Mouse (Mus musculus): Measurements from ENCODE around the gene Rhbdd3. TPM values are rescaled to one million over a fixed set of nuclear protein-coding genes. Genes with fewer than 3 reads are reported as not detected.

The Rhbdd3 gene
- polyA plus RNA-seq, 1 experiment from 2014 or later = 19.6 TPM

DNA sequence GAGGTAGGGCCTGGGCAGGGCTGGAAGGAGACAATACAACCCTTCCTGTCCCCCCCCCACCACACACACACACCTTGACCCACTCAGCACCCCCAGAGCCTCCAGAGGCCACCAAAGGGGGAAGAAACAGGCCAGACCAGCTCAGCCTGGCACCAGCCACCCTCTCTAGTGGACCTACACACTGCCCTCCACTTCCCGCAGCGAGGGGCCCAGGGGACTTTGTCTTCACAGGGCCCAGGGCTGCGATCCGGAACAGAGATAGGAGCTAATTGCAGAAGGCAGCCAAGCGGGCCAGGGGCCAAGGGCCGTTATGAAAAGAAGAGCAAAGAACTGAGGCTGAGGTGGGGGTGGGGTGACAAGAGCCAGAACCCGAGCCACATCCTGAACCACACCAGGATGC, 50.5 kb downstream of the Rhbdd3 start:
- 29% methylated on average over 7 of the region's 7 CpGs for WGBS
- no peaks in the 10 kb centered on the region for H3K9me3 ChIP-seq (ENCODE audit: control insufficient read depth, low read length)
- peaks cover 9% of the 10 kb centered on the region for H3K4me1 ChIP-seq (replicated peaks; ENCODE audit: control insufficient read depth, insufficient read depth)
- TF ChIP-seq EP300 (optimal IDR thresholded peaks at IDR 0.05) (no peak), CTCF (IDR thresholded peaks at IDR 0.05; ENCODE audit: low read depth) (no peak)
- peak overlapping the region; percentile 38; the same call in 1 of the 2 replicates for H3K9ac ChIP-seq (ENCODE audit: low read length)
- H3K36me3 ChIP-seq (ENCODE audit: control insufficient read depth, insufficient read depth, low read length) = no peaks in the 10 kb centered on the region
- no peak for DNase-seq (ENCODE audit: low spot score)
- peak; percentile 22; the same call in 1 of the 2 replicates for ATAC-seq (ENCODE audit: low FRiP score, low TSS enrichment)
- H3K4me2 ChIP-seq (replicated peaks; ENCODE audit: low read depth) = peak overlapping the region; percentile 25; the same call in 1 of the 2 replicates
- H3K4me3 ChIP-seq (ENCODE audit: low read depth, low read length) = no peak overlapping the region
- H3K27ac ChIP-seq (replicated peaks) = no peak overlapping the region
- H3K27me3 ChIP-seq (ENCODE audit: control insufficient read depth, insufficient read depth, low read length) = no peaks in the 10 kb centered on the region

DNA sequence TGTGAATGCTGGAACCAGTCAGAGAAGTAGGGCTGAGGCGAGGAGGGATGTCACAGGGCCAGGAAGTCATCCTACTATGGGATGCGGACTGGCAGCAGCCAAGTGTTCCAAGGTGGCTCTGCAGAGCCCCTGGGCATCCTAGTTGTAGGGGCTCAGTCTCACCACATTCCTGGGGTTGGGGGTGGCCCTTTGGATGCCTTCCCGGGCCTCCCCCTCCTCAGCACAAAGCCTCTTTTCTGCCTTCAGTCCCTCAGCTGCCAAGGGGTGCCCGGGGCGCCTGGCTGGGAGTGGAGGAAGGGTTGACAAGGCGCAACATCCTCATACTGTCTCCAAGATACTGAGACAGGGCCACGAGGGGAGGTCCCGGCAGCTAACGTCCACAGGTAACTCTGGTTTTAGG, 51.2 kb downstream of the Rhbdd3 start:
- Histone ChIP-seq H3K4me2 (replicated peaks; ENCODE audit: low read depth) (peak overlapping the region; percentile 25; the same call in 1 of the 2 replicates), H3K9me3 (ENCODE audit: control insufficient read depth, low read length) (no peaks in the 10 kb centered on the region), H3K9ac (ENCODE audit: low read length) (no peak overlapping the region), H3K4me3 (ENCODE audit: low read depth, low read length) (no peak overlapping the region), H3K4me1 (replicated peaks; ENCODE audit: control insufficient read depth, insufficient read depth) (peaks cover 9% of the 10 kb centered on the region), H3K27me3 (ENCODE audit: control insufficient read depth, insufficient read depth, low read length) (no peaks in the 10 kb centered on the region), H3K27ac (replicated peaks) (no peak overlapping the region), H3K36me3 (ENCODE audit: control insufficient read depth, insufficient read depth, low read length) (no peaks in the 10 kb centered on the region)
- no peak for DNase-seq (ENCODE audit: low spot score)
- ATAC-seq (ENCODE audit: low FRiP score, low TSS enrichment) = no peak
- 70% methylated on average over 9 of the region's 9 CpGs for WGBS
- no peak for TF ChIP-seq EP300 (optimal IDR thresholded peaks at IDR 0.05)
- no peak for TF ChIP-seq CTCF (IDR thresholded peaks at IDR 0.05; ENCODE audit: low read depth)

DNA sequence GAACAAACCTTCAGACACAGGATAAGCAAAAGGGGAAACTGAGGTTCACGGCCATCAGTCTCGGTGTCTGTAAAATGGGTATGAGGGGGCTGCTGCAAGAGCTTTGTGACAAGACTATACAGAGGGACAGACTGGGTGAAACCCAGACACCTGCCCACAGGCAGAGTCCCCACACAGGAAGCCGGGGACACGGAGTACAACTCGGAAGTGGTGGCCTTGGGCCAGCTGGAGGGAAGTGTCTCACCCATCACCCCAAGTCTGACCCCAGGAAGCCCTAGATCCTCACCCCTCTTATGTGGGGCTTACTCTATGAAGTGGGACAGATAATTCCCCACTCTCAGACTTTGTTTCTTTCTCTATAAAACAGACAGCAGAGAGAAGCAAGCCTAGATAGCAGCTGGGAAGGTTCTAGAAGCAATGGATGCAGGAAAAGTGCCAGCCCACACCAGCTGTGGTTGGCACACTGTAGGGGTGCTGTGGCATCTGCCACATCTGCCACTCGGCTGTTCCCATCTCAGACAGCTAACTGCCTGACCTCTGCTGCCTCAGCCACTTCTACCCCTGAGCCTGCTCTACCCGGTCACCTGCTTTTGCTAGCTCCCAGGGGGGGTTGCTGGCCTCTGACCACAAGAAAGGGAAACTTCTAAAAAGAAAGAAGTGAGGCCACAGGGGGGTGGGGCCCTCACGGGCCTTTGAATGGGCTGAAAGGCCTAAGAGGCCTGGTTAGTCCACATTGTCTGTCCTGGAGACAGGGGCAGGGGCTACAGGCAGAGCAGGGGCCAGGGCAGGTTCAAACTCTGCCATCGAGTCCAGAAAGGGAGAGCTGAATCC, 51.9 kb downstream of the Rhbdd3 start:
- 66% methylated on average over 9 of the region's 9 CpGs for WGBS
- H3K27ac ChIP-seq (replicated peaks) = no peak overlapping the region
- DNase-seq (ENCODE audit: low spot score) = no peak
- no peaks in the 10 kb centered on the region for H3K9me3 ChIP-seq (ENCODE audit: control insufficient read depth, low read length)
- peak overlapping the region; percentile 89 for H3K4me2 ChIP-seq (replicated peaks; ENCODE audit: low read depth)
- no peak for ATAC-seq (ENCODE audit: low FRiP score, low TSS enrichment)
- H3K27me3 ChIP-seq (ENCODE audit: control insufficient read depth, insufficient read depth, low read length) = no peaks in the 10 kb centered on the region
- peaks cover 11% of the 10 kb centered on the region for H3K4me1 ChIP-seq (replicated peaks; ENCODE audit: control insufficient read depth, insufficient read depth)
- no peak overlapping the region; the same call in 1 of the 2 replicates for H3K4me3 ChIP-seq (ENCODE audit: low read depth, low read length)
- no peaks in the 10 kb centered on the region for H3K36me3 ChIP-seq (ENCODE audit: control insufficient read depth, insufficient read depth, low read length)
- TF ChIP-seq EP300 (optimal IDR thresholded peaks at IDR 0.05) (no peak), CTCF (IDR thresholded peaks at IDR 0.05; ENCODE audit: low read depth) (no peak)
- peak overlapping the region; percentile 48 for H3K9ac ChIP-seq (ENCODE audit: low read length)

- H3K4me3 ChIP-seq (ENCODE audit: low read depth, low read length) = peak overlapping the region; percentile 57
- H3K27ac ChIP-seq (replicated peaks) = peak overlapping the region; percentile 67
- no peaks in the 10 kb centered on the region for H3K27me3 ChIP-seq (ENCODE audit: control insufficient read depth, insufficient read depth, low read length)
- H3K9me3 ChIP-seq (ENCODE audit: control insufficient read depth, low read length) = no peaks in the 10 kb centered on the region
- peak overlapping the region; percentile 70 for H3K9ac ChIP-seq (ENCODE audit: low read length)
- no peak for DNase-seq (ENCODE audit: low spot score)
- H3K36me3 ChIP-seq (ENCODE audit: control insufficient read depth, insufficient read depth, low read length) = no peaks in the 10 kb centered on the region
- H3K4me1 ChIP-seq (replicated peaks; ENCODE audit: control insufficient read depth, insufficient read depth) = peaks cover 11% of the 10 kb centered on the region
- TF ChIP-seq EP300 (optimal IDR thresholded peaks at IDR 0.05) = no peak
- no peak for TF ChIP-seq CTCF (IDR thresholded peaks at IDR 0.05; ENCODE audit: low read depth)
- H3K4me2 ChIP-seq (replicated peaks; ENCODE audit: low read depth) = peak overlapping the region; percentile 89
- WGBS = 50% methylated on average over 4 of the region's 4 CpGs
- ATAC-seq (ENCODE audit: low FRiP score, low TSS enrichment) = no peak
Observed at GRCm38 (mm10) chr11:5151247-5151630, 52.5 kb downstream of the Rhbdd3 start.

DNA sequence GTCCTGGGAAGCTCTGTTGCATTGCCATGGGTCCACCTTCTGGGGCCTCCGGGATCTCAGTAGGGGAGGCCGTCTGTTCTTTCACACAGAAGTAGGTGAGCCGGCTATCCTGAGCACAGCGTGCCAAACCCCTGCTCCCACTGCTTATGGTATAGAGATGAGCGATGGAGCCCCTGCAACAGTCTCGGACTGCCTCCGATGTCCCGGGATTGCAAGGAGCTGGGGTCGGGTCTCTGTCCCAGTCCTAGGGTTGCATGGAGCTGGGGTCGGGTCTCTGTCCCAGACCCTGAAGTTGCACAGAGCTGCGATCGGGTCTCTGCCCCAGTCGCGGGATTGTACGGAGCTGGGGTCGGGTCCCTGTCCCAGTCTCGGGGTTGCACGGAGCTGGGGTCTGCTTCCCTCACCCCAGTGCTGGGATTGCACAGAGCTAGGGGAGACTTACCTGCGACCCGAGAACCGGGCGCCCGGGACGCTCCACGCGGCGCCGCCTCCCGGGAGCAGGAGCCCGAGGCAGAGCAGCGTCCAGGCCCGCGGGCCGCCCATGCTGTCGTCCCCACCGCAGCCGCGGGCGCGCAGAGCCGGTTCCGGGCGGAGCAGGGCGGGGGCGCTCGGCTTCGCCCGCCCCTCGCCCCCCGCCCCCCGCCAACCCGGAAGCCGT, 53.1 kb downstream of the Rhbdd3 start, which contains the start of gene Emid1:
TSS of gene Emid1 (minus strand) at position 578 of the 658 bp plus-strand sequence.
- DNase-seq (ENCODE audit: low spot score) (peak; percentile 51), ATAC-seq (ENCODE audit: low FRiP score, low TSS enrichment) (peak; percentile 45)
- WGBS = under 1% methylated on average over 45 of the region's 53 CpGs
- TF ChIP-seq CTCF (IDR thresholded peaks at IDR 0.05; ENCODE audit: low read depth) (no peak; the same call in 1 of the 2 replicates), EP300 (optimal IDR thresholded peaks at IDR 0.05) (no peak)
- H3K4me2 ChIP-seq (replicated peaks; ENCODE audit: low read depth) = peak within 1 kb of the TSS; percentile 89
- no peaks in the 10 kb centered on the region for H3K27me3 ChIP-seq (ENCODE audit: control insufficient read depth, insufficient read depth, low read length)
- H3K4me1 ChIP-seq (replicated peaks; ENCODE audit: control insufficient read depth, insufficient read depth) = peaks cover 11% of the 10 kb centered on the region
- no peaks in the 10 kb centered on the region for H3K9me3 ChIP-seq (ENCODE audit: control insufficient read depth, low read length)
- peak within 1 kb of the TSS; percentile 67 for H3K27ac ChIP-seq (replicated peaks)
- peak within 1 kb of the TSS; percentile 57 for H3K4me3 ChIP-seq (ENCODE audit: low read depth, low read length)
- H3K9ac ChIP-seq (ENCODE audit: low read length) = peak within 1 kb of the TSS; percentile 70
- no peaks in the 10 kb centered on the region for H3K36me3 ChIP-seq (ENCODE audit: control insufficient read depth, insufficient read depth, low read length)
